Mouse (Mus musculus): ENCODE measurements around the gene Otub2.

- TF ChIP-seq CTCF (IDR thresholded peaks at IDR 0.05; ENCODE audit: borderline replicate concordance, extremely low read depth, insufficient read depth, insufficient read length) (no peak), POLR2A (IDR thresholded peaks at IDR 0.05; ENCODE audit: borderline replicate concordance, extremely low read depth, insufficient read depth, insufficient read length, poor library complexity, severe bottlenecking) (no peak)
Observed at GRCm38 (mm10) chr12:103376774-103377173, 11.7 kb upstream of the Otub2 start.
